Mouse (Mus musculus) small intestine, adult 2 months (tissue): ENCODE results near the gene Cdc42bpg. TPM values are rescaled to one million over a fixed set of nuclear protein-coding genes. Genes with fewer than 3 reads are reported as not detected.

Source experiments
- H3K27ac ChIP-seq: fragments of 200-500 bp; 2 replicates; pipeline ENCODE4 v1.5.1; 2012; ENCODE audit warnings: low read depth, low read length, control low read depth, inconsistent platforms; ENCODE audit not compliant: insufficient read depth
- H3K27me3 ChIP-seq: fragments of 200-500 bp; 2 replicates; pipeline ENCODE4 v1.6.1; 2012; ENCODE audit warnings: mild to moderate bottlenecking, moderate library complexity, low read length, inconsistent platforms; ENCODE audit not compliant: control insufficient read depth, insufficient read depth
- H3K36me3 ChIP-seq: fragments of 200-500 bp; 2 replicates; pipeline ENCODE4 v1.6.1; 2012; ENCODE audit warnings: mild to moderate bottlenecking, low read length, control low read depth, inconsistent platforms; ENCODE audit not compliant: control insufficient read depth, insufficient read depth
- H3K4me1 ChIP-seq: fragments of 200-500 bp; 2 replicates; pipeline ENCODE4 v1.6.1; 2012; ENCODE audit warnings: low read length, inconsistent platforms, mixed read lengths; ENCODE audit not compliant: control insufficient read depth, insufficient read depth, insufficient read length
- H3K4me3 ChIP-seq: fragments of 200-500 bp; 2 replicates; pipeline ENCODE4 v1.5.1; 2012; ENCODE audit warnings: low read depth, mild to moderate bottlenecking, control low read depth, inconsistent platforms, low read length, moderate library complexity
- CTCF ChIP-seq: fragments of 200-500 bp; IDR thresholded peaks from 2 replicates; pipeline ENCODE4 v1.5.1; 2012; ENCODE audit warnings: low read depth, mild to moderate bottlenecking, control low read depth, inconsistent platforms, low read length, moderate library complexity, mixed read lengths; ENCODE audit not compliant: insufficient replicate concordance, insufficient read length; ENCODE audit errors: extremely low read depth
- POLR2A ChIP-seq: fragments of 200-500 bp; IDR thresholded peaks from 2 replicates; pipeline ENCODE4 v1.6.1; 2012; ENCODE audit warnings: low read depth, mild to moderate bottlenecking, control low read depth, inconsistent platforms, low read length, moderate library complexity
- WGBS: fragments of 180-500 bp; shearing (Covaris S2); methylation state at CpG from one replicate; pipeline ENCODE4 v1.1.7; 2018; 5-methylcytosine and 5-hydroxymethylcytosine counted together
- polyA plus RNA-seq: library from polyadenylated mRNA; depleted of rRNA; stranded (reverse); fragments of >200 nt; gene quantifications from 2 replicates; pipeline ENCODE4 v1.2.3, GENCODE M21; 2012

Cdc42bpg gene
- polyA plus RNA-seq, 1 experiment = 53.2 TPM

DNA sequence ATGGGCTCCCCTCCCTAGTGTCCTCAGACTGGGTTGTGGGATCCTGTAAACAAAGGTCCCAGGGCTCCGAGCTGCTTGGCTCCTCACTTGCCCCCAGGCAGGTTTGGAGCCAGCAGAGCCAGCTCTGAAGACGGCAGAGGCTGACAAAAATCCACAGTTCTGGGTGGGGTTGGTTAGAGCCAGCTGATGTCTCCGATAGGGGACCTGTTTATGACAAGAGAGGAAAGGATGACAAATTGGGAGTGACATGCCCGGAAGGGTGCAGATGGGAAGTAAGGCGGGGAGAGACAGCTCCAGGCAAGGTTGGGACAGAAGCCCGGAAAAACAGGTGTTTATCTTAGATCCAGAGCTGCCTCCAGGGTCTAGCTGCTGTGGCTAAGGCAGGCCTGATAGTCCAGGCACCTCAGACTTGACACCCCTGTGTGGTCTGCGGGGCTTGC is 5.8 kb upstream of the Cdc42bpg start:
- H3K27me3 ChIP-seq = no peaks in the 10 kb centered on the region
- no peak overlapping the region; the same call in 1 of the 2 replicates for H3K27ac ChIP-seq
- no peak overlapping the region for H3K4me3 ChIP-seq
- H3K4me1 ChIP-seq = peaks cover 28% of the 10 kb centered on the region
- H3K36me3 ChIP-seq = peaks cover 46% of the 10 kb centered on the region
- 69% methylated on average over 7 of the region's 7 CpGs for WGBS
- no peak for TF ChIP-seq CTCF
- no peak for TF ChIP-seq POLR2A

- no peak overlapping the region for H3K4me3 ChIP-seq
- TF ChIP-seq POLR2A = no peak
- peaks cover 22% of the 10 kb centered on the region for H3K4me1 ChIP-seq
- H3K27ac ChIP-seq = no peak overlapping the region
- no peaks in the 10 kb centered on the region for H3K27me3 ChIP-seq
- 91% methylated on average over 5 of the region's 5 CpGs for WGBS
- peaks cover 32% of the 10 kb centered on the region for H3K36me3 ChIP-seq
Observed at GRCm38 (mm10) chr19:6302114-6302513, 4.1 kb upstream of the Cdc42bpg start.

DNA sequence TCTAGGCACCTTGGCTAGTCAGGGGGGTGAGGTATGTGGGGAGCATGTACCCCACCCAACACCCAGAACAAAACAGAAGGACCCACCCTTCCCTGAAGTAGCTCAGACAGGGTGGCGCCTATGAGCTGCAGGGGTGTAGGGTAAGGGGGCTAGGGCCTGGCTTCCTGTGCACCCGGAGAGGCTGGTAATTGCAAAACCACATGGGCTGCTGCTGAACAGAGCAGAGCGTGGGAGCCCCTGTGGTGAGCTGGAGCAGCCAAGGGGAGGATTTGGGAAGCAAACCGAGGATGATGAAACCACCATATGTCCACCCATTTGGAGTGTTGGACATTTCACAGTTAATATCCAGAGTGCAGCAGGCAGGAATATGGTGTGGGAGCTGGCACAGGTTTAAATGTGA is 3.7 kb upstream of the Cdc42bpg start:
- TF ChIP-seq POLR2A = no peak
- TF ChIP-seq CTCF = no peak
- no peaks in the 10 kb centered on the region for H3K27me3 ChIP-seq
- H3K27ac ChIP-seq = no peak overlapping the region
- H3K36me3 ChIP-seq = peaks cover 28% of the 10 kb centered on the region
- H3K4me3 ChIP-seq = no peak overlapping the region
- H3K4me1 ChIP-seq = peaks cover 18% of the 10 kb centered on the region
- 62% methylated on average over 4 of the region's 4 CpGs for WGBS

DNA sequence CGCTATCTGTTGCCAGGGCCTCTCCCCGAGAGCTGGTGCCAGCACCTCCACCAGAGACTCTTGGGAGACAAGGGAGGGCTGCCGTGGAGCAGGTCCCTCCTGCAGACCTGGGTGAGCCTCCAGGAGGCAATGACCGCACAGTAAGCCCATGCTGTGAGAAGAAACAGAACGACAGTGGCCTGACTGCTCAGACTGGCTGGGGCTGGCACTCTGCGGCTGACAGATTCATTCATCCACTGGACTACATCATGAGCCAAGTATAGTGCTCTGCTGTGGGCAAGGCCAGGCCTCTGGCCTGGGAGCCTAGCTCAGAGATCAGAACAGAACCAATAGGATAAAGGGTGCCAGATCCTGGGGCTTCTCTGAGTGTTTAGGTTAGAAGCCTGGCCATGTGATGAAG is 2.4 kb upstream of the Cdc42bpg start:
- no peaks in the 10 kb centered on the region for H3K27me3 ChIP-seq
- WGBS = 75% methylated on average over 6 of the region's 6 CpGs
- no peak for TF ChIP-seq POLR2A
- TF ChIP-seq CTCF = no peak
- no peak overlapping the region for H3K4me3 ChIP-seq
- peaks cover 16% of the 10 kb centered on the region for H3K36me3 ChIP-seq
- no peak overlapping the region for H3K27ac ChIP-seq
- peaks cover 18% of the 10 kb centered on the region for H3K4me1 ChIP-seq

DNA sequence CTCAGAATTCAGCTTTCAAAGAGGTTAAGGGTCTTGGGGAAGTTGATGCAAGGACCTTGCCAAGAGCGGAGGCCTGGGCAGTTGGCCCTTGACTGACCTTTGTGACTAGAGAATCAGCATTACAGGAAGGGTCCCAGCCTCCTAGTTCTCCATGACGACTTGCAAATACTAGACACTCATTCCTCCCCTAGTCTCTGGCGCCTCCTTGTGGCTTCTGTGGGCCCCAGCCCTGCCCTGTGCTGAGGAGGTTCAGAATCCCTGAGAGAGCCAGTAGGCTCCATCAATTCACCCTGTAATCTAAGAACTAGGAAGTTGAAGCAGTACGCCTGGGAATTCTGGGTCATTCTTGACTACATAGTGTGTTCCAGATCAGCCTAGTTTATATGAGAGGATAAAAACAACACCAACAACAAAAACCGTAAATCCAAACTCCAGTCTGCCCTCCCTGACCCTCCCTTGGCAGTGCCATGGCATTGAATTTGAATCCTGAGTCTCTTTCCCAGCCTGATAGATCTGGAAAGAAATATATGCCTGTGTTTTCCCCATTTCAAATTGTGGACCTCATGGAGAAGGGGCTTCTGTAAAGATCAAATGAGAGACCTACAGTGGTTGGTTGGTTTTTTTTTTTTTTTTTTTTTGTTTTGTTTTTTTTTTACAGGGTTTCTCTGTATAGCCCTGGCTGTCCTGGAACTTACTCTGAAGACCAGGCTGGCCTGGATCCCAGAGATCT is 1.3 kb upstream of the Cdc42bpg start:
- no peak overlapping the region for H3K27ac ChIP-seq
- peaks cover 8% of the 10 kb centered on the region; the same call in 1 of the 2 replicates for H3K36me3 ChIP-seq
- peaks cover 11% of the 10 kb centered on the region; the same call in 1 of the 2 replicates for H3K4me1 ChIP-seq
- TF ChIP-seq CTCF = peak; percentile 97
- no peak for TF ChIP-seq POLR2A
- H3K27me3 ChIP-seq = no peaks in the 10 kb centered on the region
- no peak overlapping the region for H3K4me3 ChIP-seq
- WGBS = 10% methylated on average over 5 of the region's 5 CpGs

GRCm38 (mm10) chr19:6305517-6306115 is 640 bp upstream of the Cdc42bpg start:
- WGBS = 51% methylated on average over 8 of the region's 8 CpGs
- Histone ChIP-seq H3K27ac (peak overlapping the region; percentile 69), H3K4me3 (peak overlapping the region; percentile 80), H3K4me1 (peaks cover 7% of the 10 kb centered on the region; the same call in 1 of the 2 replicates), H3K36me3 (peaks cover 10% of the 10 kb centered on the region), H3K27me3 (no peaks in the 10 kb centered on the region)
- TF ChIP-seq CTCF = no peak
- no peak for TF ChIP-seq POLR2A

DNA sequence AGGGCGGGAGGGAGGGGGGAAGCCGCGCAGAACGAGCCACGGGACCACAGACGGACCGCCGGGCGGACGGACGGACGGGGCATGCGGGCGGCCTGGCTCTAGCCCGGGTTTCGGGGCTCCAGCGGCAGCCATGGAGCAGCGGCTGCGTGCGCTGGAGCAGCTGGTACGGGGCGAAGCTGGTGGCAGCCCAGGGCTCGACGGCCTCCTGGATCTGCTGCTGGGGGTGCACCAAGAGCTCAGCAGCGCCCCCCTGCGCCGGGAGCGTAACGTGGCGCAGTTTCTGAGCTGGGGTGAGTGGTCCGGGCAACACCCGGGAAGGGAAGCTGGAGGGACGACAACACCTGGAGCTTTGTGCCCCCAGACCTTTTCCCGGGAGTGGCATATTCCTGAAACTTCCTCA is 330 bp downstream of the Cdc42bpg start:
- Histone ChIP-seq H3K27me3 (no peaks in the 10 kb centered on the region), H3K4me3 (peak overlapping the region; percentile 80), H3K36me3 (peaks cover 17% of the 10 kb centered on the region), H3K4me1 (peaks cover 10% of the 10 kb centered on the region; the same call in 1 of the 2 replicates), H3K27ac (peak overlapping the region; percentile 59)
- WGBS = under 1% methylated on average over 33 of the region's 34 CpGs
- TF ChIP-seq POLR2A (peak; percentile 44; the same call in 1 of the 2 replicates), CTCF (peak; percentile 73; the same call in 1 of the 2 replicates)
